Mouse (Mus musculus) liver, embryonic 14.5 days (tissue): ENCODE results near the gene Ugt1a6b.

Source experiments
- CTCF ChIP-seq: IDR thresholded peaks from 2 replicates; pipeline ENCODE4 v1.5.1; 2016; ENCODE audit warnings: antibody characterized with exemption, low read depth, control low read depth
- EP300 ChIP-seq: IDR thresholded peaks from 2 replicates; pipeline ENCODE4 v1.6.1; 2016; ENCODE audit warnings: antibody characterized with exemption, low read depth

DNA sequence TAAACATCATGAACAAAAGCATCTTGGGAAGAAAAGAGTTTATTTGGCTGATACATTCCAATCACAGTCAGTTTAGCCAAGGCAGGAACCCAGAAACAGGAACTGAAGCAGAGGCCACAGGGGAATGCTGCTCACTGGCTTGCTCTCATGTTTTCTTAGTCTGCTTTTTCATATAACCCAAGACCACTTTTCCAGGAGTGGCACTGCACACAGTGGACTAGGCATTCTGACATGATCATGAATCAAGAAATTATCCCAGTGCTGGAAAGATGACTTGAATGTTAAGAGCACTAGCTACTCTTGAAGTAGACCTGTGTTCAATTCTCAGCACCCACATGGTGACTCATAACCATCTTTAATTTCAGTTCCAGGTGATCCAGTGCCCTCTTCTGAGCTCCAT, 122.7 kb downstream of the Ugt1a6b start:
- TF ChIP-seq CTCF (no peak), EP300 (no peak)
